17 mouse cellular contexts compared by ENCODE assay signal in the genomic region with DNA sequence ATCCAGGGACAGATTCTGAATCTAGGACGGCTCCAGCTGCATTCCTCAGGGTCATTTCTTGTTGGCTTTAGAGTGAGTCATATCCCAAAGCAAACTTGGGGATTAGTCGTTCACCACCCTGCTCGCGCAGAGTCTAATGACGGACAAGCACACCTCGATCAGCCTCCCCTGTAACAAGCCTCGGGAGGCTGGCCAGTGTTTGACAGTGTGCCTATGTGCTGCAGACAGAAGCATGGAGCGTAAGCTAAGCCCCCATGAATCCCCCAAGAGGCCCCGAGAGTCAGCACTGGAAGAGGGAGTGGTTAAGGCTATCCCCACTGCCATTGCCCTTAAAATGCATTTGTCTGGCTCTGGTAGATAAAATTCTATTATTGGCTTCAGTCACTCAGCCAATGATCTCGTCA.
A peak's percentile ranks its signal among the peaks of the same experiment; 100 is the strongest.
DNase-seq lines count a peak whose midpoint lies in the region; ATAC-seq lines count a peak whose summit lies in the region.
"Had no signal": no experiment of that assay in that cellular context is flagged by ENCODE, and none has a peak within 500 bp of the region (broad histone marks: within the 10 kb centered on the region; RNA-seq: fewer than 3 reads in every experiment).

No protein-coding gene starts in this region.

- H3K4me3 ChIP-seq in liver, embryonic 12.5 days: no peak overlapping the region
- H3K4me3 ChIP-seq in heart, embryonic 13.5 days: no peak overlapping the region
- H3K4me3 ChIP-seq: limb, embryonic 12.5 days; megakaryocyte, embryonic 14.5 days; neural tube, embryonic 13.5 days had no signal

- H3K4me1 ChIP-seq in liver, embryonic 12.5 days: peaks cover 14% of the 10 kb centered on the region
- peaks cover 32% of the 10 kb centered on the region for H3K4me1 ChIP-seq in heart, embryonic 13.5 days
- H3K4me1 ChIP-seq: neural tube, embryonic 13.5 days had no signal

- no peaks in the 10 kb centered on the region for H3K36me3 ChIP-seq in liver, embryonic 12.5 days
- H3K36me3 ChIP-seq in heart, embryonic 13.5 days: peaks cover 17% of the 10 kb centered on the region
- H3K36me3 ChIP-seq: G1E; limb, embryonic 12.5 days had no signal

- H3K27ac ChIP-seq in liver, embryonic 12.5 days: no peak overlapping the region
- peak overlapping the region; percentile 73 for H3K27ac ChIP-seq in heart, embryonic 13.5 days (replicated peaks)
- H3K27ac ChIP-seq: limb, embryonic 12.5 days; neural tube, embryonic 13.5 days had no signal

- H3K4me2 ChIP-seq in liver, embryonic 12.5 days: no peak overlapping the region
- peak overlapping the region; percentile 38 for H3K4me2 ChIP-seq in heart, embryonic 13.5 days
- H3K4me2 ChIP-seq: limb, embryonic 12.5 days; neural tube, embryonic 13.5 days had no signal

- no peaks in the 10 kb centered on the region for H3K9me3 ChIP-seq in liver, embryonic 12.5 days (replicated peaks)
- H3K9me3 ChIP-seq in heart, embryonic 13.5 days: 0 out of 2 replicates have a peak, but pooled peaks cover 3% of the 10 kb centered on the region
- H3K9me3 ChIP-seq: limb, embryonic 12.5 days had no signal

- WGBS in liver, embryonic 12.5 days (ENCODE audit: insufficient replicate concordance): 54% methylated on average over 10 of the region's 10 CpGs
- WGBS in heart, embryonic 13.5 days: 37% methylated on average over 10 of the region's 10 CpGs

- no peaks in the 10 kb centered on the region for H3K27me3 ChIP-seq in liver, embryonic 12.5 days (replicated peaks)
- H3K27me3 ChIP-seq in heart, embryonic 13.5 days (replicated peaks): no peaks in the 10 kb centered on the region
- H3K27me3 ChIP-seq: limb, embryonic 12.5 days; megakaryocyte, embryonic 14.5 days; neural tube, embryonic 13.5 days had no signal

- no peak for DNase-seq in liver
- DNase-seq in adrenal gland, postnatal 14 days: peak; percentile 50
- no peak for DNase-seq in right cerebral cortex, postnatal 10 days (ENCODE audit: low spot score in 2 of 2)
- DNase-seq in layer of hippocampus, adult 8-10 months (ENCODE audit: low spot score in 2 of 2): no peak
- DNase-seq: cerebellum, postnatal 14 days; gastrocnemius, postnatal 10 days; layer of hippocampus, adult 9-11 months; right cerebral cortex, postnatal 14 days had no signal

- H3K9ac ChIP-seq in liver, embryonic 12.5 days: no peak overlapping the region
- H3K9ac ChIP-seq in heart, embryonic 13.5 days: peak overlapping the region; percentile 13; the same call in 1 of the 2 replicates
- H3K9ac ChIP-seq: limb, embryonic 12.5 days; neural tube, embryonic 13.5 days had no signal

- peak; percentile 54; the same call in 1 of the 2 replicates for ATAC-seq in liver, embryonic 12.5 days
- ATAC-seq in heart, embryonic 13.5 days (ENCODE audit: extremely low read depth, insufficient number of reproducible peaks, low FRiP score, low TSS enrichment): peak; percentile 32; the same call in 1 of the 2 replicates
- peak; percentile 35; the same call in 1 of the 2 replicates for ATAC-seq in megakaryocyte progenitor cell, adult 5-6 weeks (replicated peaks; ENCODE audit: poor library complexity)
- ATAC-seq in erythroid progenitor cell, adult 5-6 weeks (replicated peaks; ENCODE audit: low FRiP score, poor library complexity, severe bottlenecking): no peak
- ATAC-seq: hindbrain, postnatal 0 days had no signal
